Mouse (Mus musculus) lung, adult 2 months (tissue): Measurements from ENCODE around the gene Casd1. TPM values are rescaled to one million over a fixed set of nuclear protein-coding genes. Genes with fewer than 3 reads are reported as not detected.

Source experiments
- DNase-seq: peaks from one replicate; pipeline ENCODE4 v3.0.0; 2022
- H3K4me1 ChIP-seq: fragments of 200-500 bp; 2 replicates; pipeline ENCODE4 v1.6.1; 2011; ENCODE audit warnings: low read length; ENCODE audit not compliant: control insufficient read depth, insufficient read depth
- H3K4me3 ChIP-seq: fragments of 200-500 bp; replicated peaks from 2 replicates; pipeline ENCODE3; 2011; ENCODE audit warnings: low read depth, mild to moderate bottlenecking, control low read depth, low read length; ENCODE audit errors: extremely low read depth
- CTCF ChIP-seq: fragments of 200-500 bp; IDR thresholded peaks from 2 replicates; pipeline ENCODE4 v1.5.1; 2011; ENCODE audit warnings: mild to moderate bottlenecking, low read length, control low read depth; ENCODE audit not compliant: insufficient read depth
- POLR2A ChIP-seq: fragments of 200-500 bp; IDR thresholded peaks from 2 replicates; pipeline ENCODE4 v1.6.1; 2011; ENCODE audit warnings: low read depth, mild to moderate bottlenecking, control low read depth, low read length, borderline replicate concordance; ENCODE audit errors: extremely low read depth
- WGBS: fragments of 180-500 bp; shearing (Covaris S2); methylation state at CpG from one replicate; pipeline ENCODE4 v1.1.7; 2018; 5-methylcytosine and 5-hydroxymethylcytosine counted together
- polyA plus RNA-seq: library from polyadenylated mRNA; depleted of rRNA; stranded (reverse); fragments of >200 nt; gene quantifications from 2 replicates; pipeline ENCODE4 v1.2.3, GENCODE M21; 2012; rRNA removed

Gene Casd1
- polyA plus RNA-seq, 1 experiment: 17.6 TPM

GRCm38 (mm10) chr6:4690438-4690837 is 89.8 kb downstream of the Casd1 start:
- H3K4me1 ChIP-seq: no peaks in the 10 kb centered on the region
- TF ChIP-seq POLR2A: no peak
- no peak for TF ChIP-seq CTCF

More at GRCm38 (mm10) chr6:4690438-4690837, 89.8 kb downstream of the Casd1 start:
- DNase-seq: no peak
- no peak overlapping the region for H3K4me3 ChIP-seq
- WGBS: 93% methylated on average over 4 of the region's 4 CpGs

Other genes starting within 250 kb of the Casd1 start
- 151 and 172 TPM in 2 replicates for gene Col1a2, start 96.0 kb upstream of the Casd1 start, polyA plus RNA-seq
- gene Sgce, start 146.4 kb downstream of the Casd1 start, polyA plus RNA-seq: 22.8 and 33.4 TPM in 2 replicates
- 1.0 and 1.3 TPM in 2 replicates for gene Peg10, start 146.5 kb downstream of the Casd1 start, polyA plus RNA-seq